Mouse (Mus musculus) MEL (cell line): ENCODE data around the gene Tcf21. TPM values are rescaled to one million over a fixed set of nuclear protein-coding genes. Genes with fewer than 3 reads are reported as not detected.

Experiments used
- DNase-seq: peaks from one replicate; pipeline ENCODE4 v3.0.0; 2011; ENCODE audit warnings: low read depth, low spot score
- H3K27ac ChIP-seq: 2 replicates; pipeline ENCODE4 v1.5.1; 2012; ENCODE audit warnings: low read depth, mild to moderate bottlenecking, control low read depth, low read length, moderate library complexity; ENCODE audit not compliant: control insufficient read depth
- H3K27me3 ChIP-seq, 2 experiments: fragments of 150-350 bp in 1 of 2; sonication (generic) in 1 of 2; 2 replicates each; pipeline ENCODE4 v1.6.1; 2012; ENCODE audit warnings: low read length in 2 of 2, mild to moderate bottlenecking in 2 of 2, improper control_type of control experiment in 1 of 2, moderate library complexity in 1 of 2; ENCODE audit not compliant: insufficient read depth in 2 of 2, control insufficient read depth in 1 of 2
- H3K36me3 ChIP-seq, 2 experiments: 2 replicates each; pipeline ENCODE4 v1.6.1; 2012 to 2014; ENCODE audit warnings: low read length in 2 of 2, improper control_type of control experiment in 1 of 2, inconsistent platforms in 1 of 2, mild to moderate bottlenecking in 1 of 2; ENCODE audit not compliant: insufficient read depth in 2 of 2, control insufficient read depth in 1 of 2
- H3K4me1 ChIP-seq, 2 experiments: fragments of 150-350 bp in 1 of 2; sonication (generic) in 1 of 2; 2 replicates each; pipeline ENCODE4 v1.6.1; 2012; ENCODE audit warnings: low read length in 2 of 2, improper control_type of control experiment in 1 of 2, mild to moderate bottlenecking in 1 of 2; ENCODE audit not compliant: insufficient read depth in 2 of 2, control insufficient read depth in 1 of 2
- H3K4me3 ChIP-seq, 2 experiments: fragments of 150-350 bp in 1 of 2; sonication (generic) in 1 of 2; 2 replicates each; pipeline ENCODE4 v1.5.1; 2012; ENCODE audit warnings: low read depth in 2 of 2, low read length in 2 of 2, mild to moderate bottlenecking in 2 of 2, moderate library complexity in 2 of 2, control low read depth in 1 of 2, improper control_type of control experiment in 1 of 2; ENCODE audit not compliant: control insufficient read depth in 1 of 2, insufficient read depth in 1 of 2
- H3K79me2 ChIP-seq: 2 replicates; pipeline ENCODE4 v1.6.1; 2012; ENCODE audit warnings: mild to moderate bottlenecking, low read length, moderate library complexity; ENCODE audit not compliant: control insufficient read depth, poor library complexity, insufficient read depth
- H3K9ac ChIP-seq: 2 replicates; pipeline ENCODE4 v1.6.1; 2012; ENCODE audit warnings: low read depth, mild to moderate bottlenecking, control low read depth, low read length, moderate library complexity; ENCODE audit not compliant: control insufficient read depth, poor library complexity, severe bottlenecking
- H3K9me3 ChIP-seq: fragments of 150-350 bp; sonication (generic); replicated peaks from 2 replicates; pipeline ENCODE4 v1.6.1; 2012; ENCODE audit warnings: mild to moderate bottlenecking, low read length, improper control_type of control experiment, moderate library complexity; ENCODE audit not compliant: insufficient read depth
- CTCF ChIP-seq, 3 experiments: IDR thresholded peaks in 2 of 3; conservative IDR thresholded peaks in 1 of 3; 2 replicates each; pipeline ENCODE4 v1.5.1; 2011 to 2012; ENCODE audit warnings: low read length in 3 of 3, low read depth in 2 of 3, mild to moderate bottlenecking in 2 of 3, improper control_type of control experiment in 1 of 3, inconsistent platforms in 1 of 3, mixed read lengths in 1 of 3, moderate library complexity in 1 of 3; ENCODE audit not compliant: control insufficient read depth in 1 of 3, insufficient read depth in 1 of 3, poor library complexity in 1 of 3, severe bottlenecking in 1 of 3
- KAT2A ChIP-seq: conservative IDR thresholded peaks from 2 replicates; pipeline ENCODE4 v1.6.1; 2012; ENCODE audit warnings: low read depth, low read length, improper control_type of control experiment, inconsistent platforms
- MAX ChIP-seq: IDR thresholded peaks from 2 replicates; pipeline ENCODE4 v1.6.1; 2011; ENCODE audit warnings: low read length, improper control_type of control experiment
- MYB ChIP-seq: IDR thresholded peaks from 2 replicates; pipeline ENCODE4 v1.6.1; 2011; ENCODE audit warnings: mild to moderate bottlenecking, low read depth, low read length, improper control_type of control experiment
- NELFE ChIP-seq: IDR thresholded peaks from 2 replicates; pipeline ENCODE4 v1.6.1; 2011; ENCODE audit warnings: low read depth, low read length, improper control_type of control experiment
- POLR2AphosphoS5 ChIP-seq: IDR thresholded peaks from 2 replicates; pipeline ENCODE4 v1.6.1; 2012; ENCODE audit warnings: low read depth, borderline replicate concordance, mild to moderate bottlenecking, inconsistent platforms, low read length, moderate library complexity, mixed read lengths
- RAD21 ChIP-seq: IDR thresholded peaks from 2 replicates; pipeline ENCODE4 v1.6.1; 2011; ENCODE audit warnings: mild to moderate bottlenecking, low read depth, low read length, improper control_type of control experiment
- SMC3 ChIP-seq: IDR thresholded peaks from 2 replicates; pipeline ENCODE4 v1.6.1; 2011; ENCODE audit warnings: low read depth, low read length, improper control_type of control experiment
- ZC3H11A ChIP-seq: IDR thresholded peaks from 2 replicates; pipeline ENCODE4 v1.6.1; 2012; ENCODE audit warnings: low read depth, mild to moderate bottlenecking, inconsistent platforms, low read length, improper control_type of control experiment
- polyA plus RNA-seq, 2 experiments: library from polyadenylated mRNA; stranded (reverse) in 1 of 2; unstranded in 1 of 2; fragments of >175 nt in 1 of 2; fragments of >200 nt in 1 of 2; gene quantifications; 2 replicates each; pipeline versions ENCODE4 v1.2.1 to v1.2.4; 2012; ENCODE audit warnings: low replicate concordance in 2 of 2, low read depth in 1 of 2; ENCODE audit not compliant: insufficient read length in 2 of 2, insufficient read depth in 1 of 2, missing spikeins in 1 of 2
- total RNA-seq: library from RNA; depleted of rRNA; stranded (reverse); fragments of 300-350 nt; gene quantifications from 2 replicates; pipeline ENCODE4 v1.2.3, GENCODE M21; 2012

Tcf21 gene
- total and polyA plus RNA-seq, 3 experiments, result not detected

GRCm38 (mm10) chr10:22781466-22781865 is 38.5 kb downstream of the Tcf21 start:
- Histone ChIP-seq H3K79me2 (no peaks in the 10 kb centered on the region), H3K27ac (no peak overlapping the region), H3K36me3 (no peaks in the 10 kb centered on the region)
- DNase-seq, result peak; percentile 21
- TF ChIP-seq CTCF (IDR thresholded peaks at IDR 0.05 in 2 of 3, conservative IDR thresholded peaks at IDR 0.05 in 1 of 3; ENCODE audit: control insufficient read depth in 1 of 3, insufficient read depth in 1 of 3, low read depth in 2 of 3, low read length in 3 of 3, poor library complexity in 1 of 3, severe bottlenecking in 1 of 3) (peak; percentile 30 to 56 (median 54)), SMC3 (peak; percentile 44), KAT2A (no peak), RAD21 (peak; percentile 38)
- TF ChIP-seq, all 39 proteins: peak for 3
- H3K4me3 ChIP-seq, result no peak overlapping the region
- H3K27me3 ChIP-seq, result peaks cover 0 to 3% of the 10 kb centered on the region in 2 experiments; a peak in 2 of 4 replicates
- H3K9me3 ChIP-seq, result no peaks in the 10 kb centered on the region
- no peak overlapping the region for H3K9ac ChIP-seq
- H3K4me1 ChIP-seq, result no peaks in the 10 kb centered on the region

DNA sequence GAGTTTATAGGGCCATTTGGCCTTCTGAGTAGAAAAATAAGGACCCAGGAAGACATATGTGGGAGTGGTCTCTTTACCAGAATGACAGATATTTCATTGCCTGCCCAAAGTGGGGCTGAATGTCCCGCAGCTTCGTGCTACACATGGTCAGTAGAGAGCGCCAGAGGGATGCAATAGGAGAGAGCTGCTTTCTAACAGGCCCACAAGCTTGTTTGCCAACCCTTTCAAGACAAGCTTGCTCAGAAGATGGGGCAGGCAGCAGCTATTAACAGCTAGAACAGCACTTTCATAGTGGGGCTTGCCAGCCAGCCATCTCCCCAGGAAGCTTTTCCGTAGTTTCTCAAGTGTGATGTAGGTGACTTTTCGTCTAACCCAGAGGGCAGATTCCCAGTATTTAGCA is 42.0 kb downstream of the Tcf21 start:
- H3K9me3 ChIP-seq, result no peaks in the 10 kb centered on the region
- H3K4me3 ChIP-seq, result no peak overlapping the region
- peak; percentile 10 for DNase-seq
- TF ChIP-seq MAX, result no peak
- TF ChIP-seq CTCF (IDR thresholded peaks at IDR 0.05 in 2 of 3, conservative IDR thresholded peaks at IDR 0.05 in 1 of 3; ENCODE audit: control insufficient read depth in 1 of 3, insufficient read depth in 1 of 3, low read depth in 2 of 3, low read length in 3 of 3, poor library complexity in 1 of 3, severe bottlenecking in 1 of 3), result peak in 2 of 3 experiments; percentile 26 to 27; a peak in 3 of 6 replicates
- no peak for TF ChIP-seq SMC3
- TF ChIP-seq RAD21, result no peak; the same call in 1 of the 2 replicates
- no peak for TF ChIP-seq MYB
- H3K27me3 ChIP-seq, result no peaks in the 10 kb centered on the region
- H3K36me3 ChIP-seq, result no peaks in the 10 kb centered on the region
- no peak overlapping the region for H3K9ac ChIP-seq
- H3K79me2 ChIP-seq, result no peaks in the 10 kb centered on the region
- no peak overlapping the region for H3K27ac ChIP-seq
- no peaks in the 10 kb centered on the region for H3K4me1 ChIP-seq

DNA sequence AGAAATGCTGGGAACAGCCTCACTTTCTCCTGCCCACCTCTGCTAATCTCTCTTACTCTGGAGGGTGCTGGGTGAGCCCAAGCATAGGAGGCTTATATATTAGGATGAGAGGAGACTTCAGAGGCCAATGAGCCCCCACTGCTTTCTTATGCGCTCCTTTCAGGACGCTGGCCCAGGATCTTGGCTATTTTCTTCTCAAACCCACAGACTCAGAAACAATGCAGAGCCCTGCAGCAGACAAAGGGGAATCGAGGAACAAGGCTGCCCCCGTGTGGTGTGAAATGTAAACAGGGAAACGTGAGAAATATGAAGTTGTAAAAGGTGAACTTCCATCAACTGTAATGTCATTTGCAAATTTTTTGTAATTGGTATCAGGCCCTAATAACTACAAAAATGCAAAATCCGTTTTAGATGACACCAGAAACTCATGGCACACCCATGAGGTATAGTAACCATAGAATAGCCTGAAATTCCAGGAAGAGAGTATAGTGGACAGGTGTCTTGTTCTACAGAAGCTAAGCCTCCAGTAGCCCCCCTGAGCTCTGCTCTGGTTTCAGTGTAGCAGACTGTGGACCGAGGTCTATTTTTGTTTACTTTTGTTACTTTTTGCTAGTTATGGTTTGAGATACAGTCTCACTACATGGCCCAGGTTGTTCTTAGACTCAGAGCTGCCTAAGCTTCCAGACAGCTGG is 43.8 kb downstream of the Tcf21 start:
- Histone ChIP-seq H3K9ac (no peak overlapping the region), H3K36me3 (no peaks in the 10 kb centered on the region), H3K9me3 (no peaks in the 10 kb centered on the region), H3K4me1 (no peaks in the 10 kb centered on the region), H3K4me3 (no peak overlapping the region), H3K27me3 (no peaks in the 10 kb centered on the region), H3K79me2 (no peaks in the 10 kb centered on the region), H3K27ac (no peak overlapping the region)
- peak; percentile 50 for DNase-seq
- TF ChIP-seq RAD21 (peak; percentile 86), CTCF (IDR thresholded peaks at IDR 0.05 in 2 of 3, conservative IDR thresholded peaks at IDR 0.05 in 1 of 3; ENCODE audit: control insufficient read depth in 1 of 3, insufficient read depth in 1 of 3, low read depth in 2 of 3, low read length in 3 of 3, poor library complexity in 1 of 3, severe bottlenecking in 1 of 3) (peak; percentile 21 to 83 (median 70)), NELFE (no peak), SMC3 (peak; percentile 94), POLR2AphosphoS5 (no peak), ZC3H11A (peak; percentile 92), MYB (no peak)
